Mouse (Mus musculus) liver, postnatal 0 days (tissue): ENCODE data around the gene Ccdc28a. TPM values are rescaled to one million over a fixed set of nuclear protein-coding genes. Genes with fewer than 3 reads are reported as not detected.

Experiments
- ATAC-seq: fragments of 200-750 bp; cut with Nextera tagmentation; 2 replicates; pipeline ENCODE4 v1.8.0; 2017; ENCODE audit warnings: mild to moderate bottlenecking, moderate library complexity
- DNase-seq: peaks from one replicate; pipeline ENCODE4 v3.0.0-alpha.2; 2016
- H3K27ac ChIP-seq: fragments of 300-500 bp; sonication (generic); 2 replicates; pipeline ENCODE4 v1.5.1; 2014; ENCODE audit warnings: antibody characterized with exemption, moderate library complexity, mild to moderate bottlenecking, low read depth
- H3K27me3 ChIP-seq: fragments of 300-500 bp; sonication (generic); 2 replicates; pipeline ENCODE4 v1.6.1; 2014; ENCODE audit warnings: low read length, control low read depth, mixed read lengths; ENCODE audit not compliant: insufficient read depth
- H3K36me3 ChIP-seq: fragments of 300-500 bp; sonication (generic); replicated peaks from 2 replicates; pipeline ENCODE4 v1.6.1; 2014; ENCODE audit warnings: mild to moderate bottlenecking, control low read depth, low read length, moderate library complexity, mixed read lengths; ENCODE audit not compliant: insufficient read depth
- H3K4me1 ChIP-seq: fragments of 300-500 bp; sonication (generic); 2 replicates; pipeline ENCODE4 v1.6.1; 2014; ENCODE audit warnings: antibody characterized with exemption, mild to moderate bottlenecking, control low read depth; ENCODE audit not compliant: insufficient read depth
- H3K4me2 ChIP-seq: fragments of 300-500 bp; sonication (generic); 2 replicates; pipeline ENCODE4 v1.6.1; 2014; ENCODE audit warnings: low read depth, mild to moderate bottlenecking, low read length, moderate library complexity, mixed read lengths
- H3K4me3 ChIP-seq: fragments of 300-500 bp; sonication (generic); 2 replicates; pipeline ENCODE4 v1.5.1; 2014; ENCODE audit warnings: low read depth, low read length
- H3K9ac ChIP-seq: fragments of 300-500 bp; sonication (generic); replicated peaks from 2 replicates; pipeline ENCODE4 v1.6.1; 2014; ENCODE audit warnings: mild to moderate bottlenecking, moderate library complexity
- H3K9me3 ChIP-seq: fragments of 300-500 bp; sonication (generic); 2 replicates; pipeline ENCODE4 v1.6.1; 2016; ENCODE audit warnings: mild to moderate bottlenecking, control low read depth, low read length, mixed read lengths
- CTCF ChIP-seq: sonication (generic); IDR thresholded peaks from 2 replicates; pipeline ENCODE4 v1.5.1; 2016; ENCODE audit warnings: antibody characterized with exemption, low read depth
- EP300 ChIP-seq: IDR thresholded peaks from 2 replicates; pipeline ENCODE4 v1.6.1; 2016; ENCODE audit warnings: antibody characterized with exemption, low read depth, mild to moderate bottlenecking
- WGBS: fragments of 180-500 bp; shearing (Covaris S2); extraction: QIAGEN DNeasy Blood & Tissue Kit; methylation state at CpG from one replicate; pipeline ENCODE4 v1.1.7; 2014; ENCODE audit not compliant: insufficient replicate concordance; 5-methylcytosine and 5-hydroxymethylcytosine counted together
- polyA plus RNA-seq: library from polyadenylated mRNA; unstranded; fragments of >200 nt; fragmentation: Nextera tagmentation; extraction: Ambion mirVana; gene quantifications from 2 replicates; pipeline ENCODE4 v1.2.1, GENCODE M21; 2015

The Ccdc28a gene
- polyA plus RNA-seq, 1 experiment from 2014 or later, result 9.0 TPM

- TF ChIP-seq CTCF, result no peak
- no peak for TF ChIP-seq EP300
- Histone ChIP-seq H3K4me3 (no peak overlapping the region), H3K36me3 (no peaks in the 10 kb centered on the region), H3K27ac (no peak overlapping the region), H3K9ac (no peak overlapping the region), H3K9me3 (no peaks in the 10 kb centered on the region), H3K4me2 (no peak overlapping the region), H3K27me3 (no peaks in the 10 kb centered on the region), H3K4me1 (no peaks in the 10 kb centered on the region)
- ATAC-seq, result no peak
- no peak for DNase-seq
- WGBS, result 79% methylated on average over 5 of the region's 5 CpGs
These were observed 36.3 kb downstream of the Ccdc28a start for GRCm38 (mm10) chr10:18198286-18199015.

- WGBS, result 41% methylated on average over 14 of the region's 14 CpGs
- peak; percentile 60 for ATAC-seq
These were observed 37.4 kb downstream of the Ccdc28a start for GRCm38 (mm10) chr10:18197206-18197979.

DNA sequence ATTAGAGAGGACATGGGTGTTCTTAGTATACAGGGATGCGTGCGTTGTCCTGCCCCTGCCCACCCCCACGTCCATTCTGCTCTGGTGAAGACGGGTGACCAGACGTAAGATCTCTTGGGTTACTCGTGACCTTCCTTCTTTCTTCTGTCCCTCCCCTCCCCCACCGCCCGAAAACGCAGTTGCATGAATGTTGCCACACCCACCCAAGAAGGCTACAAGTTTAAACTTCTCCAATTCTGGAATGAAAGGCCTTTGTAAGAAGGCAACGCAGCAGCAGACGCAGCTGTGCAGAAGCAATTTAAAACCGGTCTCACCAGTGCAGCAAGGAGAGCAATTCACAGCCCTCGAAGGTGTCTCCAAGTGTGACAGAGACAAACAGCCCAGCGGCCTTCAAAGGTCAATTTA lies 40.1 kb downstream of the Ccdc28a start:
- no peak overlapping the region; the same call in 1 of the 2 replicates for H3K4me2 ChIP-seq
- no peak overlapping the region for H3K9ac ChIP-seq
- no peaks in the 10 kb centered on the region for H3K27me3 ChIP-seq
- H3K27ac ChIP-seq, result 0 out of 2 replicates have a peak overlapping the region, but pooled peaks have one; percentile 7
- ATAC-seq, result peak; percentile 21; the same call in 1 of the 2 replicates
- 41% methylated on average over 14 of the region's 14 CpGs for WGBS
- DNase-seq, result peak; percentile 54
- no peaks in the 10 kb centered on the region for H3K36me3 ChIP-seq
- H3K4me3 ChIP-seq, result no peak overlapping the region
- H3K4me1 ChIP-seq, result no peaks in the 10 kb centered on the region
- no peak for TF ChIP-seq CTCF
- TF ChIP-seq EP300, result no peak
- no peaks in the 10 kb centered on the region for H3K9me3 ChIP-seq

More at GRCm38 (mm10) chr10:18197206-18197979, 37.4 kb downstream of the Ccdc28a start:
- Histone ChIP-seq H3K9ac (peak overlapping the region; percentile 1; the same call in 1 of the 2 replicates), H3K27ac (no peak overlapping the region), H3K27me3 (no peaks in the 10 kb centered on the region), H3K4me2 (peak overlapping the region; percentile 56), H3K4me1 (no peaks in the 10 kb centered on the region), H3K36me3 (no peaks in the 10 kb centered on the region), H3K9me3 (no peaks in the 10 kb centered on the region), H3K4me3 (peak overlapping the region; percentile 14; the same call in 1 of the 2 replicates)
- DNase-seq, result peak; percentile 70
- TF ChIP-seq CTCF (peak; percentile 97), EP300 (no peak)

- Histone ChIP-seq H3K4me1 (no peaks in the 10 kb centered on the region), H3K9me3 (no peaks in the 10 kb centered on the region), H3K9ac (no peak overlapping the region), H3K36me3 (no peaks in the 10 kb centered on the region), H3K4me2 (no peak overlapping the region), H3K4me3 (no peak overlapping the region), H3K27ac (no peak overlapping the region), H3K27me3 (no peaks in the 10 kb centered on the region)
- DNase-seq (no peak), ATAC-seq (no peak)
- TF ChIP-seq EP300 (no peak), CTCF (no peak)
- 66% methylated on average over 11 of the region's 11 CpGs for WGBS
These were observed 40.6 kb downstream of the Ccdc28a start for GRCm38 (mm10) chr10:18194156-18194555.

GRCm38 (mm10) chr10:18193221-18193620 lies 41.6 kb downstream of the Ccdc28a start:
- ATAC-seq, result no peak

GRCm38 (mm10) chr10:18191706-18192105 lies 43.1 kb downstream of the Ccdc28a start:
- Histone ChIP-seq H3K4me2 (no peak overlapping the region), H3K4me3 (no peak overlapping the region), H3K9ac (no peak overlapping the region), H3K36me3 (no peaks in the 10 kb centered on the region), H3K27me3 (no peaks in the 10 kb centered on the region), H3K4me1 (no peaks in the 10 kb centered on the region), H3K9me3 (no peaks in the 10 kb centered on the region), H3K27ac (no peak overlapping the region)
- WGBS, result 28% methylated on average over 8 of the region's 8 CpGs
- DNase-seq (no peak), ATAC-seq (no peak)
- no peak for TF ChIP-seq EP300
- no peak for TF ChIP-seq CTCF

More at GRCm38 (mm10) chr10:18193221-18193620, 41.6 kb downstream of the Ccdc28a start:
- no peak for DNase-seq
- no peak overlapping the region for H3K4me3 ChIP-seq
- H3K4me2 ChIP-seq, result no peak overlapping the region
- H3K4me1 ChIP-seq, result no peaks in the 10 kb centered on the region
- 37% methylated on average over 11 of the region's 11 CpGs for WGBS
- no peaks in the 10 kb centered on the region for H3K27me3 ChIP-seq
- no peaks in the 10 kb centered on the region for H3K36me3 ChIP-seq
- TF ChIP-seq EP300 (no peak), CTCF (no peak)
- H3K9me3 ChIP-seq, result no peaks in the 10 kb centered on the region
- no peak overlapping the region for H3K27ac ChIP-seq
- no peak overlapping the region for H3K9ac ChIP-seq
